19 mouse cellular contexts compared by ENCODE assay signal in genomic region chr4:151088819-151089218, GRCm38 (mm10). TPM values are rescaled to one million over a fixed set of nuclear protein-coding genes. Genes with fewer than 3 reads are reported as not detected.
DNase-seq lines count a peak whose midpoint lies in the region; ATAC-seq lines count a peak whose summit lies in the region.
"Had no signal": no experiment of that assay in that cellular context is flagged by ENCODE, and none has a peak within 500 bp of the region (broad histone marks: within the 10 kb centered on the region; RNA-seq: fewer than 3 reads in every experiment).

No protein-coding gene starts in this region.

- H3K27ac ChIP-seq in limb, embryonic 13.5 days = no peak overlapping the region
- no peak overlapping the region; the same call in 1 of the 2 replicates for H3K27ac ChIP-seq in limb, embryonic 10.5 days
- H3K27ac ChIP-seq: liver, embryonic 14.5 days had no signal

- no peak overlapping the region for H3K4me2 ChIP-seq in limb, embryonic 13.5 days (replicated peaks)

- H3K4me1 ChIP-seq in limb, embryonic 13.5 days = no peaks in the 10 kb centered on the region
- peaks cover 6% of the 10 kb centered on the region; the same call in 1 of the 2 replicates for H3K4me1 ChIP-seq in limb, embryonic 10.5 days

- H3K36me3 ChIP-seq in limb, embryonic 13.5 days = peaks cover 37% of the 10 kb centered on the region
- peaks cover 30% of the 10 kb centered on the region for H3K36me3 ChIP-seq in limb, embryonic 10.5 days

- 93% methylated on average over 14 of the region's 14 CpGs for WGBS in limb, embryonic 13.5 days
- 90% methylated on average over 14 of the region's 14 CpGs for WGBS in limb, embryonic 10.5 days

- DNase-seq in gastrocnemius, postnatal 25 days = peak; percentile 40
- no peak for DNase-seq in gastrocnemius, postnatal 14 days
- no peak for DNase-seq in limb, embryonic 10.5 days (ENCODE audit: low spot score)
- DNase-seq in cerebellum, postnatal 25 days = peak; percentile 85 to 86
- DNase-seq in skeletal muscle tissue, adult 2 months (ENCODE audit: low read depth, low spot score) = peak; percentile 13
- DNase-seq in embryo, embryonic 9.5 days (ENCODE audit: extremely low spot score) = no peak
- DNase-seq in layer of hippocampus, adult 8-10 months (ENCODE audit: low spot score in 2 of 2) = no peak
- DNase-seq: adrenal gland, adult 8-10 months; kidney, adult 8-10 months; lung, postnatal 4 days; spleen, adult 18-20 months had no signal

- H3K4me3 ChIP-seq in limb, embryonic 13.5 days = no peak overlapping the region
- H3K4me3 ChIP-seq in limb, embryonic 10.5 days = no peak overlapping the region
- H3K4me3 ChIP-seq: erythroblast, embryonic 14.5 days had no signal

- ATAC-seq in limb, embryonic 13.5 days (ENCODE audit: low FRiP score, low read depth) = no peak
- ATAC-seq: midbrain, embryonic 16.5 days had no signal

- H3K9me3 ChIP-seq in limb, embryonic 13.5 days = no peaks in the 10 kb centered on the region
- H3K9me3 ChIP-seq in limb, embryonic 10.5 days (replicated peaks) = no peaks in the 10 kb centered on the region

- H3K27me3 ChIP-seq in limb, embryonic 13.5 days = no peaks in the 10 kb centered on the region
- no peaks in the 10 kb centered on the region for H3K27me3 ChIP-seq in limb, embryonic 10.5 days (ENCODE audit: low read depth, poor library complexity, severe bottlenecking)

- intact Hi-C loops in gastrocnemius, postnatal 14 days (cut with DNase I; ENCODE audit: low total_unique reads) = no loop called here

- H3K9ac ChIP-seq in limb, embryonic 13.5 days = 0 out of 2 replicates have a peak overlapping the region, but pooled peaks have one; percentile 31
- H3K9ac ChIP-seq: liver, embryonic 14.5 days had no signal

RNA-seq across cellular contexts. Expression of gene Gm13090, which starts 0.6 kb away (rescaled TPM):
- not detected for total RNA-seq in gastrocnemius, postnatal 25 days (2021)
- total RNA-seq in gastrocnemius, postnatal 14 days (2021) = not detected
- not detected in 2 replicates for polyA plus RNA-seq in limb, embryonic 13.5 days (2015; fragmentation: Nextera tagmentation; extraction: Ambion mirVana)
- not detected in 2 replicates for polyA plus RNA-seq in limb, embryonic 10.5 days (2016; fragmentation: Nextera tagmentation; extraction: Ambion mirVana)
- total RNA-seq in layer of hippocampus, adult 8-10 months (2022) = not detected
- total RNA-seq: adrenal gland, adult 8-10 months; common myeloid progenitor, adult 5-6 weeks; granulocyte monocyte progenitor cell, adult 5-6 weeks; left cerebral cortex, adult 8-10 months had no signal
- polyA plus RNA-seq: erythroblast, embryonic 14.5 days; liver, embryonic 14.5 days; midbrain, embryonic 16.5 days; testis, adult 2 months had no signal

RNA-seq across cellular contexts. Expression of gene Vamp3, which starts 31.1 kb away (rescaled TPM):
- 10 to 100 TPM; 49.0 to 54.0 TPM for total RNA-seq in gastrocnemius, postnatal 25 days (2021)
- total RNA-seq in gastrocnemius, postnatal 14 days (2021) = 10 to 100 TPM; 51.0 to 54.1 TPM
- 114 and 117 TPM in 2 replicates for polyA plus RNA-seq in limb, embryonic 13.5 days (2015; fragmentation: Nextera tagmentation; extraction: Ambion mirVana)
- 113 and 116 TPM in 2 replicates for polyA plus RNA-seq in limb, embryonic 10.5 days (2016; fragmentation: Nextera tagmentation; extraction: Ambion mirVana)
- total RNA-seq in layer of hippocampus, adult 8-10 months (2022) = 10 to 100 TPM; 32.3 to 37.2 (median 35.5) TPM

RNA-seq across cellular contexts. Expression of gene Per3, which starts 44.4 kb away (rescaled TPM):
- total RNA-seq in gastrocnemius, postnatal 25 days (2021) = 10 to 100 TPM in 1 of 2 experiments, 1 to 10 TPM in 1; 3.8 to 16.2 TPM
- 1 to 10 TPM; 8.2 to 8.8 TPM for total RNA-seq in gastrocnemius, postnatal 14 days (2021)
- polyA plus RNA-seq in limb, embryonic 13.5 days (2015; fragmentation: Nextera tagmentation; extraction: Ambion mirVana) = 7.0 and 7.4 TPM in 2 replicates
- polyA plus RNA-seq in limb, embryonic 10.5 days (2016; fragmentation: Nextera tagmentation; extraction: Ambion mirVana) = 4.7 and 7.0 TPM in 2 replicates
- total RNA-seq in layer of hippocampus, adult 8-10 months (2022) = 10 to 100 TPM; 24.0 to 43.4 (median 38.1) TPM

Comparison
In these comparisons a context has a peak if more than half of its experiments do, and no peak if none do; other contexts are left out.
1. DNase-seq: peak in gastrocnemius, postnatal 25 days (single experiment), cerebellum, postnatal 25 days (2 of 2) and skeletal muscle tissue, adult 2 months (single experiment); none in gastrocnemius, postnatal 14 days (single experiment), limb, embryonic 10.5 days (single experiment), embryo, embryonic 9.5 days (single experiment) and layer of hippocampus, adult 8-10 months (0 of 2).